Mouse (Mus musculus): ENCODE results near the gene Ghr. TPM values are rescaled to one million over a fixed set of nuclear protein-coding genes. Genes with fewer than 3 reads are reported as not detected.
A peak's percentile ranks its signal among the peaks of the same experiment; 100 is the strongest.

The Ghr gene
- polyA plus RNA-seq, 2 experiments: 49.7 to 92.9 TPM

DNA sequence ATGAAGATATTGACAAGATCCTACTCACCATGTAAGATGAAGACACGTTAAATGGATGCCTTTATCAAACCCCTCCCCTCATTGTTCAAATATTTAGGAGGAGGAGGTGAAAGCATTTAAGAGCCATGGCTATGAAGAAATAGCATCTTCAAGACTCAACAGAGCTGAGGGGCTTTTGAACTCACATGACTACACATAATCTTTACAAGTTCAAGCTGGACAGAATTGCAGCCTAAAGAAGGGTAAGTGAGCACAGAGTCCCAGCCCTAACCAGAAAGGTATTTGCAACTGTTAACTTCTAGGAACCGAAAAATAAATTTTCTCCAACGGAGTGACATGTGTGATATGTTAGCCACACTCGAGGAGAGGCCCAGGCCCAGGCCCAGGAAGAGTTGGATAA is 18.7 kb downstream of the Ghr start:
- Histone ChIP-seq H3K36me3 (ENCODE audit: control insufficient read depth, insufficient read depth, low read length) (peaks cover 2% of the 10 kb centered on the region; the same call in 1 of the 2 replicates), H3K9me3 (ENCODE audit: control insufficient read depth, low read length) (no peaks in the 10 kb centered on the region), H3K4me3 (replicated peaks; ENCODE audit: low read length) (no peak overlapping the region), H3K27me3 (ENCODE audit: control insufficient read depth, insufficient read depth, low read length) (no peaks in the 10 kb centered on the region), H3K27ac (replicated peaks; ENCODE audit: low read depth, low read length) (no peak overlapping the region), H3K4me1 (ENCODE audit: control insufficient read depth, insufficient read depth, low read length) (peaks cover 8% of the 10 kb centered on the region; the same call in 1 of the 2 replicates), H3K9ac (ENCODE audit: low read depth, low read length, severe bottlenecking) (no peak overlapping the region), H3K4me2 (replicated peaks; ENCODE audit: low read depth, low read length, severe bottlenecking) (no peak overlapping the region)
- WGBS: 67% methylated on average over 4 of the region's 4 CpGs
- ATAC-seq (ENCODE audit: low FRiP score, low read depth) (no peak), DNase-seq (ENCODE audit: low spot score) (no peak)
- TF ChIP-seq POLR2A (IDR thresholded peaks at IDR 0.05; ENCODE audit: borderline replicate concordance, extremely low read depth, insufficient read depth, insufficient read length): no peak

DNA sequence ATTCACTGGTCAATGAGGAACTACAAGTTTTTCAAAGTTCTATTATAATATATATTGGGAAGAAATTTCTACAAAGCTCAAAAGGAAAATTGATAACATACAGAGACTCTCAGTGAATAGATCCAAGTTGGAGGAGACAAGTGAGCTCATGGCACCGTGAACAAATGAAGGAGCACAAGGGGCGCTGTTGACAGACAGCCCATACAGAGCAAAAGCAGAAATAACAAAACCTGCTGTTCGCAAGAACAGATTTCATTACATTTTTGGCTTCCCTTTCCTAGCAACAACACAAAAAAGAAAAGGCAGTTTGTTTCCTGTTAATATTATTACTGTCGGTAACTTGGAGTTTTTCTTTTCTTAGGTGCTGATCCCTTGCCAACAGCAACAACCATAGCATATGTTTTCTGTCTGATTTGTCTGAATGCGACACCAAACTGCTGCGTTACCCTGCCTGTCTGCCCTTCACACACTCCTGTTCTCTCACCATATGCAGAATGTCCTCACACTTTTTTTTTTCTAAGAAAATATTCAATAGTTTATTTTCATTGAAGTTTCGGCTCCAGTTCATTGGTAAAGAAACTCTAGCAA is 19.3 kb downstream of the Ghr start:
- Histone ChIP-seq H3K4me1 (ENCODE audit: control insufficient read depth, insufficient read depth, low read length) (peaks cover 8% of the 10 kb centered on the region; the same call in 1 of the 2 replicates), H3K27me3 (ENCODE audit: control insufficient read depth, insufficient read depth, low read length) (no peaks in the 10 kb centered on the region), H3K4me2 (replicated peaks; ENCODE audit: low read depth, low read length, severe bottlenecking) (no peak overlapping the region), H3K9me3 (ENCODE audit: control insufficient read depth, low read length) (no peaks in the 10 kb centered on the region), H3K36me3 (ENCODE audit: control insufficient read depth, insufficient read depth, low read length) (peaks cover 2% of the 10 kb centered on the region; the same call in 1 of the 2 replicates), H3K9ac (ENCODE audit: low read depth, low read length, severe bottlenecking) (no peak overlapping the region), H3K27ac (replicated peaks; ENCODE audit: low read depth, low read length) (no peak overlapping the region), H3K4me3 (replicated peaks; ENCODE audit: low read length) (no peak overlapping the region)
- peak; percentile 33 for DNase-seq (ENCODE audit: low spot score)
- WGBS: 60% methylated on average over 7 of the region's 7 CpGs
- ATAC-seq (ENCODE audit: low FRiP score, low read depth): no peak
- no peak for TF ChIP-seq POLR2A (IDR thresholded peaks at IDR 0.05; ENCODE audit: borderline replicate concordance, extremely low read depth, insufficient read depth, insufficient read length)

DNA sequence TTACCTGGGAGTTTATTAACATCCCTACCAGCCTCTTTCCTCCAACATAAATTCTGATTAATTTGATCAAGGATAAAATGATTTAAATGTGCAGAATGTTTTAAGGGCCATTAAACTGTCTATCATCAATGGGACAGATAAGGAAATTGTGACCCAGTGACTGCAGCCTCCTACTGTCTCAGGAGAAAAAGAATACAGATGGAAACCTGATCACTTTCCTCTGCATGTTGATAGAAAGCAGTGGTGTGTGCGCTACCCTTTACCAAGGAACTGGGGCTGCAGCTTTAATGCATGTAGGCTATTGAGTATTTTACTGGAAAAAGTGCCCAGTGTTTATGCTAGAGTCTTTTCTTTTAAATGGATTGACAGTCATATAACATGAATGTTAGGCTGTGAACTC is 19.8 kb downstream of the Ghr start:
- no peak overlapping the region for H3K4me2 ChIP-seq (replicated peaks; ENCODE audit: low read depth, low read length, severe bottlenecking)
- no peak for ATAC-seq (ENCODE audit: low FRiP score, low read depth)
- WGBS: 90% methylated on average over 1 of the region's 1 CpGs

DNA sequence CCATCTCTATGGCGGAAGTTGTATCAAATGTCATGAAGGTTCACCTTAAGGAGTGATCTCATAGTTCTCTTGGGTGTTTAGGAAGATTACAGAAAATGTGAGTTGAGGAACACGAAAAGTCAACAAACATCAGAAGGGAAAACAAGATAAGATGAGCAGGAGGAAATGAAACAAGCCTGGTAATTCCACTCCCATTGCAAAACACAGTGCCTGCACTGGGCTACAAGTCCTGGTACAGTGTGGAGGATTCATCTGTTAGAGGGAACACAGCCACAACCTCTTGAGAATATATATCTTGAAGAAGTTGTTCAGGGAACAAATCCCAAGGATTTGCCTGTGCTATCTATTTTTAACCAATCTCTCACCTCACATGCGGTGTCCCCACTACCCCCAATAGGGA is 24.8 kb downstream of the Ghr start:
- Histone ChIP-seq H3K36me3 (ENCODE audit: control insufficient read depth, insufficient read depth, low read length) (peaks cover 10% of the 10 kb centered on the region), H3K9me3 (ENCODE audit: control insufficient read depth, low read length) (no peaks in the 10 kb centered on the region), H3K27me3 (ENCODE audit: control insufficient read depth, insufficient read depth, low read length) (no peaks in the 10 kb centered on the region), H3K27ac (replicated peaks; ENCODE audit: low read depth, low read length) (no peak overlapping the region), H3K4me2 (replicated peaks; ENCODE audit: low read depth, low read length, severe bottlenecking) (no peak overlapping the region), H3K4me3 (replicated peaks; ENCODE audit: low read length) (no peak overlapping the region), H3K9ac (ENCODE audit: low read depth, low read length, severe bottlenecking) (no peak overlapping the region), H3K4me1 (ENCODE audit: control insufficient read depth, insufficient read depth, low read length) (no peaks in the 10 kb centered on the region)
- DNase-seq (ENCODE audit: low spot score) (no peak), ATAC-seq (ENCODE audit: low FRiP score, low read depth) (no peak)
- WGBS: 92% methylated on average over 3 of the region's 3 CpGs
- no peak for TF ChIP-seq POLR2A (IDR thresholded peaks at IDR 0.05; ENCODE audit: borderline replicate concordance, extremely low read depth, insufficient read depth, insufficient read length)

More for the DNA sequence above, 19.8 kb downstream of the Ghr start:
- Histone ChIP-seq H3K4me1 (ENCODE audit: control insufficient read depth, insufficient read depth, low read length) (peaks cover 8% of the 10 kb centered on the region; the same call in 1 of the 2 replicates), H3K9me3 (ENCODE audit: control insufficient read depth, low read length) (no peaks in the 10 kb centered on the region), H3K27ac (replicated peaks; ENCODE audit: low read depth, low read length) (no peak overlapping the region), H3K27me3 (ENCODE audit: control insufficient read depth, insufficient read depth, low read length) (no peaks in the 10 kb centered on the region), H3K36me3 (ENCODE audit: control insufficient read depth, insufficient read depth, low read length) (peaks cover 5% of the 10 kb centered on the region; the same call in 1 of the 2 replicates), H3K4me3 (replicated peaks; ENCODE audit: low read length) (no peak overlapping the region), H3K9ac (ENCODE audit: low read depth, low read length, severe bottlenecking) (no peak overlapping the region)
- no peak for DNase-seq (ENCODE audit: low spot score)
- TF ChIP-seq POLR2A (IDR thresholded peaks at IDR 0.05; ENCODE audit: borderline replicate concordance, extremely low read depth, insufficient read depth, insufficient read length): no peak

DNA sequence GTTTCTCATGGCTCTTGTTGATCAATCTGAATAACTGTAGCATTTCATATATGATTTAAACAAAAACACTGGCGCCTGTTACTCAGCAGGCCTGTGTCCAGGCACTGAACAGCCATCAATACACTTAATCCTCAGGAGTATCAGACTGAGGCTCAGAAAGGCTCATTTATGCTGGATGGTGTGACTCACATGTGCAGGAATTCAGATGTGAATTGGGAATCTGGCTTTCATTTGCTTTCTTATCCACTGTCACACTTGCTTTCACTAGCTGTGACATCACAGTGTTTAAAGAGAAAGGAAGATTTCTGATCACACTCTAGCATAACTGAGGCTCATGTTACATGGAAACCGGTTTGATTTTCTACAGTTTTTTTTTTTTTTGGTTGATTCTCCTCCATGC is 39.0 kb downstream of the Ghr start:
- 77% methylated on average over 2 of the region's 2 CpGs for WGBS
- H3K36me3 ChIP-seq (ENCODE audit: control insufficient read depth, insufficient read depth, low read length): no peaks in the 10 kb centered on the region
- no peak for TF ChIP-seq POLR2A (IDR thresholded peaks at IDR 0.05; ENCODE audit: borderline replicate concordance, extremely low read depth, insufficient read depth, insufficient read length)
- no peak overlapping the region for H3K4me3 ChIP-seq (replicated peaks; ENCODE audit: low read length)
- no peak overlapping the region for H3K9ac ChIP-seq (ENCODE audit: low read depth, low read length, severe bottlenecking)
- no peak overlapping the region for H3K27ac ChIP-seq (replicated peaks; ENCODE audit: low read depth, low read length)
- no peaks in the 10 kb centered on the region for H3K9me3 ChIP-seq (ENCODE audit: control insufficient read depth, low read length)
- ATAC-seq (ENCODE audit: low FRiP score, low read depth): no peak
- no peaks in the 10 kb centered on the region for H3K27me3 ChIP-seq (ENCODE audit: control insufficient read depth, insufficient read depth, low read length)
- no peak overlapping the region for H3K4me2 ChIP-seq (replicated peaks; ENCODE audit: low read depth, low read length, severe bottlenecking)
- H3K4me1 ChIP-seq (ENCODE audit: control insufficient read depth, insufficient read depth, low read length): no peaks in the 10 kb centered on the region
- DNase-seq (ENCODE audit: low spot score): no peak

Data from limb, embryonic 14.5 days (tissue).